Mouse (Mus musculus) monocyte, adult 5-6 weeks (primary cell): ENCODE data around the gene Palm3. TPM values are rescaled to one million over a fixed set of nuclear protein-coding genes. Genes with fewer than 3 reads are reported as not detected.

Experiments used
- ATAC-seq: fragments of 153-309, 156-312 bp; replicated peaks from 2 replicates; pipeline ENCODE4 v1.8.0; 2017; ENCODE audit warnings: mild to moderate bottlenecking; ENCODE audit not compliant: low TSS enrichment, insufficient number of reproducible peaks, severe bottlenecking, poor library complexity, low FRiP score
- total RNA-seq: library from RNA; stranded (forward); fragments of 200-1000, 200-491, 200-594 nt; gene quantifications from 3 replicates; pipeline ENCODE4 v1.2.3, GENCODE M21; 2017

Palm3 gene
- total RNA-seq, 1 experiment from 2014 or later = 0.95 TPM

DNA sequence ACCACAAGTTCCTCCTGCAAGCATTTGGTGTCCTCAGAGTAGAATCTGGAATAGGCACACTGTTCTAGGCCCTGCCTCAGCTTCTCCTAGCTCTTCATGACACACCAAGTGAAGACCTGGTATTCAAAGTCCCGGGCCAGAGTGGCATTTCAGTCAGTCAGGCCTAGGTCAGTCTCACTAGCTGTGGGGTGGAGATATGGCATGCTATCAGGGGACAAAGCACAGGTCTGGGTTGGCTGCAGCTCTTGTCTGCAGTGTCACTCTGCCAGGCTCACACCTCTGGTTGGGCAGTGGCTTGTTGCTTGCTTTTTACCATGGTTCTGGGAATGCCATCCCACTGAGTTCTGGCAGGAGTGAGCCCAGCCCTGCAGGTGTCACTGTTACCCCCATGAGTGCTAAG lies 55.1 kb downstream of the Palm3 start:
- no peak for ATAC-seq

DNA sequence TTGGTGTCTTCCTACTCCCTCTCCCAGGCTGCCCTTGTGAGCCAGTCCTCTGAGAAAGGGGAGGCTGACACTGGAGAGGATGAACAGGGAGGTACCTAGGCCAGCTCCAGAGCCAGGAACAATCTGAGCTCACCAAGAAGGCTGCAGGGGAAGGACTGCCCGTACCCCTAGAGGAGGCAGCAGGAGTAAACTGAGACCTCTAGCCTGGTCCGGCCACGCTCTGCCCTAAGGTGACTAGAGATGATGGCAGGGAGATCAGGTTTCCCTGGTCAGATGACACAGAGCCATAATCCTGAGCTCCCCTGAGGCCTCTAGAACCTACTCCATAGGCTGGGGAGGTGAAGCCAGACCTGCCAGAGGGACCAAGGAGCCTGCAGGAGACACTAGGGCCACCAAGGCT lies 55.6 kb downstream of the Palm3 start:
- ATAC-seq = no peak

GRCm38 (mm10) chr8:84079206-84079605 lies 57.9 kb downstream of the Palm3 start:
- ATAC-seq = no peak

Other genes starting within 250 kb of the Palm3 start
- gene Adgrl1, start 121.4 kb upstream of the Palm3 start, total RNA-seq = 0.53 to 4.7 TPM (median 1.5 TPM) in 3 replicates
- gene Gm10644, start 66.3 kb upstream of the Palm3 start, total RNA-seq = 0.10 to 0.58 TPM in 2 of 3 replicates, not detected in the other
- gene Asf1b, start 66.0 kb upstream of the Palm3 start, total RNA-seq = 3.5 to 4.9 TPM (median 3.6 TPM) in 3 replicates
- gene Prkaca, start 48.5 kb upstream of the Palm3 start, total RNA-seq = 14.5 to 24.5 TPM (median 18.8 TPM) in 3 replicates
- gene Samd1, start 23.8 kb upstream of the Palm3 start, total RNA-seq = 26.3 to 44.6 TPM (median 35.4 TPM) in 3 replicates
- gene 1700067K01Rik, start 20.0 kb upstream of the Palm3 start, total RNA-seq = not detected in 3 replicates
- gene 2210011C24Rik, start 9.3 kb upstream of the Palm3 start, total RNA-seq = not detected in 3 replicates
- gene Il27ra, start 21.1 kb downstream of the Palm3 start, total RNA-seq = 7.4 to 27.0 TPM (median 8.4 TPM) in 3 replicates
- not detected in 3 replicates for gene Rln3, start 23.5 kb downstream of the Palm3 start, total RNA-seq
- 2.4 to 3.7 TPM (median 2.6 TPM) in 3 replicates for gene Gm10643, start 43.7 kb downstream of the Palm3 start, total RNA-seq
- gene Rfx1, start 45.4 kb downstream of the Palm3 start, total RNA-seq = 8.4 to 15.4 TPM (median 10.1 TPM) in 3 replicates
- 19.0 to 27.3 TPM (median 24.0 TPM) in 3 replicates for gene Dcaf15, start 83.3 kb downstream of the Palm3 start, total RNA-seq
- gene Podnl1, start 104.5 kb downstream of the Palm3 start, total RNA-seq = 0.11 to 0.87 TPM (median 0.57 TPM) in 3 replicates
- 8.7 to 18.5 TPM (median 16.1 TPM) in 3 replicates for gene Cc2d1a, start 126.5 kb downstream of the Palm3 start, total RNA-seq
- 1.8 to 2.1 TPM in 2 of 3 replicates, not detected in the other for gene 4930432K21Rik, start 126.6 kb downstream of the Palm3 start, total RNA-seq
- not detected in 3 replicates for gene Nanos3, start 163.7 kb downstream of the Palm3 start, total RNA-seq
- 11.8 to 12.1 TPM (median 11.9 TPM) in 3 replicates for gene Zswim4, start 215.6 kb downstream of the Palm3 start, total RNA-seq
- gene D8Ertd738e, start 228.2 kb downstream of the Palm3 start, total RNA-seq = 106 to 180 TPM (median 151 TPM) in 3 replicates
- 7.0 to 21.9 TPM (median 15.6 TPM) in 3 replicates for gene Mri1, start 235.9 kb downstream of the Palm3 start, total RNA-seq
- gene Ccdc130, start 248.9 kb downstream of the Palm3 start, total RNA-seq = 6.4 to 27.2 TPM (median 23.9 TPM) in 3 replicates